Mouse (Mus musculus) brown adipose tissue, adult 24 weeks (tissue): ENCODE measurements around the gene Flad1. TPM values are rescaled to one million over a fixed set of nuclear protein-coding genes. Genes with fewer than 3 reads are reported as not detected.

Experiments used
- H3K27ac ChIP-seq: fragments of 200-500 bp; replicated peaks from 2 replicates; pipeline ENCODE4 v1.5.1; 2012; ENCODE audit warnings: low read depth, mild to moderate bottlenecking, low read length
- H3K4me1 ChIP-seq: fragments of 200-500 bp; 2 replicates; pipeline ENCODE4 v1.6.1; 2012; ENCODE audit warnings: low read length, mixed read lengths; ENCODE audit not compliant: control insufficient read depth, insufficient read depth, insufficient read length
- H3K4me3 ChIP-seq: fragments of 200-500 bp; 2 replicates; pipeline ENCODE4 v1.5.1; 2012; ENCODE audit warnings: low read depth, mild to moderate bottlenecking, low read length, moderate library complexity; ENCODE audit not compliant: insufficient read depth
- polyA plus RNA-seq: library from polyadenylated mRNA; stranded (reverse); fragments of >200 nt; gene quantifications from 2 replicates; pipeline ENCODE4 v1.2.4, GENCODE M21; 2012; ENCODE audit not compliant: missing spikeins, insufficient read depth, insufficient read length

Flad1 gene
- polyA plus RNA-seq, 1 experiment: 33.4 TPM

- H3K27ac ChIP-seq: peak overlapping the region; percentile 98
- peak overlapping the region; percentile 79 for H3K4me3 ChIP-seq
- peaks cover 7% of the 10 kb centered on the region for H3K4me1 ChIP-seq
Observed at GRCm38 (mm10) chr3:89419981-89420380, 8.3 kb upstream of the Flad1 start.

GRCm38 (mm10) chr3:89419571-89419970 is 7.9 kb upstream of the Flad1 start:
- peak overlapping the region; percentile 79 for H3K4me3 ChIP-seq
- peaks cover 7% of the 10 kb centered on the region for H3K4me1 ChIP-seq
- H3K27ac ChIP-seq: peak overlapping the region; percentile 98

DNA sequence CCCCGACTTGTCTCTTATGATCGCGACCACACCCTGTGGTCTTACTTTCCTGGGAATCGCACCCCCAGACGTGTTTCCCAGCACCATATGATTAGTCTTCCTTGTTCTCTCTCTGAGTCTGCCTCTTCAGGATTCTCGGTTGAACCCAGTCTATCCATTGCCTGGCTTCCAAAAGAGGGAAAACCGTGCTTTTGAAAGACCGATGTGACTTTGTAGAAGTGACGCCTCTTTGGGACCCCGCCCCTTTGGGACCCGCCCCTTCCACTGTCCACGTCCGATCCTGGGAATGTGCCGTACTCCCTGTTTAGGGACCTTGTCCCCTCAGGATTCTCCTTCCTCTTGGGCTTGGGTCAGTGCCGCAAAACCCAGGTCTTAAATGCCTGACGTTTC is 7.2 kb upstream of the Flad1 start:
- H3K27ac ChIP-seq: peak overlapping the region; percentile 98
- H3K4me3 ChIP-seq: peak overlapping the region; percentile 79
- H3K4me1 ChIP-seq: peaks cover 7% of the 10 kb centered on the region

DNA sequence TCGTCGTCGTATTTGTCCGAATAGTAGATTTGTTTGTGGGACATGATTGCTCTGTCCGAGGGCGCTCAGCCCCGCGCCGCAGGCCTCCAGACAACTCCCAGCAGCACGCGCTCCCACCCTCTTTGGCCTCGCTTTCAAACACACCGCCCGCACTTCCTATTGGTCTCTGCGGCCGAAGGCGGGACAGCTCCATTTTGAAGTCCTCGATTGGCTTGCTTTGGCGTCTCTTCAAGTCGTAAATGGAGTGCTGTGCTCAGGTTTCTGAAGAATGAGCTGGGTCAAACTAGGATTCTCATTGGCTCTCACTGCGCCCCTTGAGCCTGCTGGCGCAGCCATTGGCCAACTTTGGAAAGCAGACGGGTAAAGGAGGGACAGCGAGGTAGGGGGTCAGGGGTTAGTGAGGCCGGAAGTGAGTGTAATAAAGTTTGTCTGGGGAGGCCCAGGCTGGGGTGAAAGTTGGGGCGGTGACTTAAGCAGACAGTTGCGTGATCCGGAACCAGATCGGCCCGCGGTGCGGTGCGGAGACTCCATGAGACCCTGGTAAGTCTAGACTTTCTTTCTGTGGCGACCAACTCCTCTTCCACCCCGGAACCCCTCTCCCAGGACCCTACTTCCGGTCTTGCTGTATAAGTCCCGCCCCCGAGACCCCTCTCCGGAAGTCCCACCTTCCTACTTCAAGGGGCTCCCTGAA is 6.6 kb upstream of the Flad1 start, which contains the start of the genes Cks1b and Shc1:
TSS of gene Cks1b (minus strand) at position 214 of the 691 bp plus-strand sequence.
TSS of gene Shc1 (plus strand) at position 274 of the 691 bp plus-strand sequence.
- Histone ChIP-seq H3K4me3 (peak within 1 kb of the TSS; percentile 79), H3K27ac (peak within 1 kb of the TSS; percentile 98), H3K4me1 (peaks cover 7% of the 10 kb centered on the region)

GRCm38 (mm10) chr3:89417840-89418169 is 6.1 kb upstream of the Flad1 start:
- no peak overlapping the region for H3K27ac ChIP-seq

DNA sequence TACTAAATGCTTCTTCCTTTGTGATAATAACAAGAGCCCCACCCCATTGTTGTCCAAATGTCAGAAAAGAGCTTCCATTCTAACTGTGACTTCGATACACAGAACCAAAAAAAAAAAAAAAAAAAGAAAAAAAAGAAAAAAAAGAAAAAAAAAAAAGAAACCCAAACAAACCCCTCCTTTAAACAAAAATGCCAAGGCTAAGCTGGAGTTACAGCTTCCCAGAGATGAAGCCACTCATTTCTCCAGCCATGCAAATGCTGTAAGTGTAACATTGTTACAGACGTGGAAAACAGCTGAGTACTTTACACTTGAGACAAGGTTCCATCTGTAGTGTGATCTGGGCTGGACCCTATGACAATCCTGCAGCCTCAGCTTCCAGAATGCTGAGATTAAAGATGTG is 5.5 kb upstream of the Flad1 start:
- Histone ChIP-seq H3K27ac (no peak overlapping the region), H3K4me1 (peaks cover 7% of the 10 kb centered on the region), H3K4me3 (peak overlapping the region; percentile 15; the same call in 1 of the 2 replicates)

More at GRCm38 (mm10) chr3:89417840-89418169, 6.1 kb upstream of the Flad1 start:
- Histone ChIP-seq H3K4me1 (peaks cover 7% of the 10 kb centered on the region), H3K4me3 (peak overlapping the region; percentile 56)

GRCm38 (mm10) chr3:89416158-89416557 is 4.5 kb upstream of the Flad1 start:
- H3K27ac ChIP-seq: no peak overlapping the region
- H3K4me1 ChIP-seq: 0 out of 2 replicates have a peak, but pooled peaks cover 2% of the 10 kb centered on the region
- H3K4me3 ChIP-seq: no peak overlapping the region

- peaks cover 8% of the 10 kb centered on the region; the same call in 1 of the 2 replicates for H3K4me1 ChIP-seq
- H3K27ac ChIP-seq: peak overlapping the region; percentile 93
- peak overlapping the region; percentile 79 for H3K4me3 ChIP-seq
Observed at GRCm38 (mm10) chr3:89410864-89411263, 806 bp downstream of the Flad1 start.

DNA sequence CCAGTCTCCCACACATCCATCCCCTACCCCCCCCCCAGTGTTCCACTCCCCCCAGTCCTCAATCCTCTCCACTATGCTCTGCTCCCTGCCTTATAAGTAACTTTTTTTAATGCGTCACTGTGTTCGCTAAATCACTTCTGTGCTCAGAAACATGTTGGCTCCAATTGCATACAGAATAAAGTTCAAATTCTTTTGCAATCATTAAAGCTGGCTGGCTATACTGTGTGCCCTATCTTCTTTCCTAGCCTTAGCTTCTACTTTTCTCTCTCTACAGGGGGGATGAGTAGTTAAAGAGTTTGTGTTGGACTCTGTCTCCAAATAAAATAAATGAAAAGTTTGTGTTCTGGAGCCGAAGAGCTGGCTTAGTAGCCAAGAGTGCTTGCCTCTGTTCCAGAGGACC is 2.0 kb downstream of the Flad1 start:
- Histone ChIP-seq H3K27ac (peak overlapping the region; percentile 97), H3K4me1 (peaks cover 8% of the 10 kb centered on the region; the same call in 1 of the 2 replicates), H3K4me3 (peak overlapping the region; percentile 79; the same call in 1 of the 2 replicates)

DNA sequence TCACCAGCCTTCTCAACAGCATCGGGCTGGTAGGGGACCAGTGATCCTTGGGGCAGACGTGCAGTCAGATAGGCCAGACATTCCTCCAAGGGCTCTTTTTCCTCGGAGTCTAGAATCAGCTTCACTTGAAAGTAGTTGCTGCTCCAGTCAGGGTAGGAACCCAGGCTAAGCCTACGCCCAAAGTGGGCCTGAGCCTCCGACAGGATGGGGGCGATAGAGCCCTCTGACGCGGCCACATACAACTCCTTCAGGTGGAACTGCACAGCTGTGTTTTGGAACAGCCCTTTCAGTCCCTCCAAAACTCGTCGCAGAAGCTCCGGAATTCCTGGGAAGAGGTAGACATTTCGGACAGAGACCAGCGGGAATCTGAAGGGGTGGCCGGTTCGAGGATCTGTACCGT is 3.2 kb downstream of the Flad1 start:
- Histone ChIP-seq H3K4me3 (no peak overlapping the region), H3K4me1 (peaks cover 8% of the 10 kb centered on the region; the same call in 1 of the 2 replicates), H3K27ac (peak overlapping the region; percentile 97)

GRCm38 (mm10) chr3:89406887-89407286 is 4.8 kb downstream of the Flad1 start:
- Histone ChIP-seq H3K4me1 (peaks cover 8% of the 10 kb centered on the region; the same call in 1 of the 2 replicates), H3K27ac (no peak overlapping the region), H3K4me3 (no peak overlapping the region)

DNA sequence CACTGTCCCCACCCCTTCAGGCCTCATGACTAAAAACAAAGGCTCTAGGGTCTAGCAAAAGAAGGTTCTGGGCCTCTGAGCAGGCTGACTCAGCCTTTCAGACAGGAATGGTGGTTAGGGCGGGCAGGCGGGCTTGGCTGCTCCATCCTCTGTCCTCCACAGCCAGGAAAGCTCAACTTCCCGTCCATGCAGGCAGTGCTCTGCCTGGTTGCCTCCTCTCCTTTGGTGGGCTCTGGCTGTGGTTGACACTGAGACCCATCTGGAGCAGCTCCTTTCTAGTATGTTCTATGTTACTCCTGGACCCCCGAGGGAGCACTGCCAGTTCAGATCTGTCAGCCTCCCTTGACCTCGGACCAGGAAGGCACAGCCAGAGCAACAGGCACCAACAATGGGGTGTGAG is 9.0 kb downstream of the Flad1 start, which contains the start of gene Lenep:
TSS of gene Lenep (minus strand) at position 101 of the 400 bp plus-strand sequence.
- Histone ChIP-seq H3K27ac (no peak within 1 kb of the TSS), H3K4me1 (peaks cover 4% of the 10 kb centered on the region; the same call in 1 of the 2 replicates), H3K4me3 (no peak within 1 kb of the TSS)

- H3K4me1 ChIP-seq: no peaks in the 10 kb centered on the region
- no peak overlapping the region for H3K4me3 ChIP-seq
- no peak overlapping the region for H3K27ac ChIP-seq
Observed at GRCm38 (mm10) chr3:89401329-89401728, 10.3 kb downstream of the Flad1 start.

GRCm38 (mm10) chr3:89396654-89397005 is 15.0 kb downstream of the Flad1 start:
- peak overlapping the region; percentile 16; the same call in 1 of the 2 replicates for H3K27ac ChIP-seq
- H3K4me3 ChIP-seq: peak overlapping the region; percentile 13; the same call in 1 of the 2 replicates
- no peaks in the 10 kb centered on the region for H3K4me1 ChIP-seq

GRCm38 (mm10) chr3:89395806-89396653 is 15.6 kb downstream of the Flad1 start:
- peak overlapping the region; percentile 70 for H3K4me3 ChIP-seq
- H3K27ac ChIP-seq: no peak overlapping the region; the same call in 1 of the 2 replicates
- no peaks in the 10 kb centered on the region for H3K4me1 ChIP-seq
